Mouse (Mus musculus) T-cell, adult 66 days (primary cell): ENCODE measurements around the gene Defb18. TPM values are rescaled to one million over a fixed set of nuclear protein-coding genes. Genes with fewer than 3 reads are reported as not detected.

Experiments used
- total RNA-seq, 2 experiments: library from RNA; stranded (reverse); gene quantifications; 3 replicates in 1 of 2; 4 replicates in 1 of 2; pipeline ENCODE4 v1.2.4; 2023

The Defb18 gene
- total RNA-seq, result not detected

DNA sequence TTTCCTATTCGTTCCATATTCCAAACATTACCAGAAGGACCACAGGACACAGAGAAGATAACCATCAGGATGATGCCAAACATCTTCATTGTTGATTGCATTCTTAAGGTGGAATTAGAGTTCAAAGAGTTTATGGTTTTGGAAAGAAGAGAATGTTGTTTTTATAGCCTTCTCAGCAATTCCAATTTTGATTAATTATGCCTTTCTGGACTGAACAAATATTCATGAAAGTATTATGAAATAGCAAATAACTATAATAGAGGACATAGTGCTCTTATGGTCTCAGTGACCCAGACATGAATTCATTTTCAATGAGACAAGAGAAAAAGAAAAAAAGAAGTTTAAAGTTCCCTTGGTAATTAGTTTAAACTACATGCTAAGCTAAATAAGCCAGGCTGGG lies at the start of gene Defb18:
TSS of gene Defb18 (minus strand) at position 101 of the 400 bp plus-strand sequence.

GRCm38 (mm10) chr1:18265038-18265437 lies 27.8 kb upstream of the Defb18 start, which contains the start of gene Defb41:
Gene Defb41 (minus strand): TSS chr1:18265138.

Other genes starting within 250 kb of the Defb18 start
- not detected for gene Crisp4, start 91.5 kb downstream of the Defb18 start, total RNA-seq
- gene Defb41, start 27.7 kb upstream of the Defb18 start, total RNA-seq, result not detected